Mouse (Mus musculus) embryo, embryonic 11.5 days (tissue): ENCODE results near the gene Arhgef19.
A peak's percentile ranks its signal among the peaks of the same experiment; 100 is the strongest.

Experiments
- DNase-seq: peaks from one replicate; pipeline ENCODE4 v3.0.0-alpha.2; 2012; ENCODE audit warnings: low read depth, low spot score

Gene Arhgef19

DNA sequence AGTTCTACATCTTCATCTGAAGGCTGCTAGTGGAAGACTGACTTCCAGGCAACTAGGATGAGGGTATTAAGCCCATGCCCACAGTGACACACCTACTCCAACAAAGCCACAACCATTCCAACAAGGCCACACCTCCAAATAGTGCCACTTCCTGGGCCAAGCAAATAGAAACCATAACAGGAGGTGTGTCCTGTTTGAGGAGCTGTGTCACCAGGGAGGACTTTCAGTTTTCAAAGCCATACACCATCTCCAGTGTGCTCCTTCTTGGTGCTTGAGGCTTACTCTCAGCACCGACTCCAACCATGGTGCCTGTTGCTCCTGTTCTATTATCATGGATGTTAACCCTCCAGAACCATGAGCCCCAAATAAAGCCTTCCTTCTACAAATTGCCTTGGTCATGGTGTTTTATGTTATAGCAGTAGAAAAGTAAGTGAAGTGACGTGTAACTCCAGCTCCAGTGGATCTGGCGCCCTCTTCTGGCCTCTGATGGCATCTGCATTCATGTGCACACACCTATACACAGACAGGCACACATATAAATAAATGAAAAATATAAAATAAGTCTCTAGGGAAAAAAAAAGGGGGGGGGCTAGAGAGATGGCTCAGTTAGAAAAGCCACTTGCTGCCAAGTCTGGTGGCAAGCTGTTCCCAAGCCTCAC, 26.8 kb downstream of the Arhgef19 start:
- DNase-seq = no peak

DNA sequence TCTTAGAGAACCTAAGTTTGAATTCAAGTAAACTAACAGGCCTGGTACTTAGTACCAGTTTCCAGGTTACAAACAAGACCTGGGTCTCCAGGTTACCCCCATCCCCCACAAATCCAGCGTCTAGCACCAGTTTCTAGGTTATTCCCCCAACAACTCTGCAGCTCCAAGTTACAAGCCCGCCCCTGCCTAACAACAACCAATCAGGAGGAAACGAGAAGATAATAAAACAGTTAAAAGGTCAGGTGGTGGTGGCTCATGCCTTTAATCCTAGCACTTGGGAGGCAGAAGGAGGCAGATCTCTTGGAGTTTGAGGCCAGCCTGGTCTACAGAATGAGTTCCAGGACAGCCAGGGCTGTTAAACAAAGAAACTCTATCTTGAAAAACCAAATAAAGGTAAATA, 28.0 kb downstream of the Arhgef19 start:
- DNase-seq = no peak

DNA sequence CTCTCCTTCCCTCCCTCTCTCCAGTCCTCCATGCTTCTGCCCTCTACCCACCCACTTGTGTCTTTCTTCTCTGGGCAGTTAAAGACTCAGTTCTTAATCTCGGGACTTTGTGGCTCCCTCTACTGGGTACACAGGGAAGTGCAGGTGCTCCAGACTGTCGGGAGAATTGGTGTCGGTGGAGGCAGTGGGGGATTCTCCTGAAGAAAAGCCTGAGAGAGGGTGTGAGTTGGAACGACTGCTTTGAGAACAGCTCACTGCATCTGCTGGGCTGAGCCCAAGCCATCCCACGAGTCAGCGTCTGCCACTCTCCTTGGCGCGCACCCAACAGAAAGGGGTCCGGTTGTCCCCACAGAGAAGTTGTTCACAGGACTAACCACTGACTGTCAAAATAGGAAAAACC, 28.5 kb downstream of the Arhgef19 start:
- DNase-seq = no peak

DNA sequence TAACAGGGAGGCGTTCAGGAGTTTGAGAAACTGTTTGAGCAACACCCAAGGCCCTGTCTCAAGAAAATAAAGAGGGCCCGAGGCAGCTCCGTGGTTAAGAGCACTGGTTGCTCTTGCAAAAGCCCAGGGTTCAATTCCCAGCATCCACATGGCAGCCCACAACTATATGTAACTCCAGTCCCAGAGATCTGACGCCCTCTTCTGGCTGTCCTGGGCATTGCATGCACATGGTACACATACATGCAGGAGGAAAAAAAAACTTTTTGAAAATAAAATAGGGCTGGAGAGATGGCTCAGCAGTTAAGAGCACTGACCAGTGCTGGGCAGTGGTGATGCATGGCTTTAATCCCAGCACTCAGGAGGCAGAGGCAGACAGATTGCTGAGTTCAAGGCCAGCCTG, 29.1 kb downstream of the Arhgef19 start:
- DNase-seq = no peak

GRCm38 (mm10) chr4:141269080-141269479, 29.8 kb downstream of the Arhgef19 start:
- DNase-seq = no peak

GRCm38 (mm10) chr4:141270201-141270940, 31.1 kb downstream of the Arhgef19 start:
- no peak for DNase-seq

- DNase-seq = no peak
These were observed 31.9 kb downstream of the Arhgef19 start for GRCm38 (mm10) chr4:141271228-141271627.

DNA sequence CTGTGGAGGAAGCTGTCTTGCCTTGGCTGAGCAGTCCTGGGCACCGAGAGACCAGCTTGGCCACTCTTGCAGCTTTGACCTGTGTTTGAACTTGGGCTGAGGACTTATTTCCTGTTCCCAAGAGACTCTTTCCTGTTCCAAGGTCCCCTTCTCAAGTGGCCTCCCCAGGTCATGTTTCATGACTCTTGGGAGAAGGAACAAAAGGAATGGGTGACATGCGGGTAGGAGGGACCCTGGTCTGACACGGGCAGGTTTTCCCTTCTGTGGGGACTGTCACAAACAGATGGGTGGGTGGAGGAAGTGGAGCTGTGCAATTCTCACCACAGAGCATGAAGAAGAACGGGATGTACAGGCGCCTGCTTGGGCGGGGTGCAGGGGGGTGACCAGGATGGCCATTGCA, 32.4 kb downstream of the Arhgef19 start:
- no peak for DNase-seq

DNA sequence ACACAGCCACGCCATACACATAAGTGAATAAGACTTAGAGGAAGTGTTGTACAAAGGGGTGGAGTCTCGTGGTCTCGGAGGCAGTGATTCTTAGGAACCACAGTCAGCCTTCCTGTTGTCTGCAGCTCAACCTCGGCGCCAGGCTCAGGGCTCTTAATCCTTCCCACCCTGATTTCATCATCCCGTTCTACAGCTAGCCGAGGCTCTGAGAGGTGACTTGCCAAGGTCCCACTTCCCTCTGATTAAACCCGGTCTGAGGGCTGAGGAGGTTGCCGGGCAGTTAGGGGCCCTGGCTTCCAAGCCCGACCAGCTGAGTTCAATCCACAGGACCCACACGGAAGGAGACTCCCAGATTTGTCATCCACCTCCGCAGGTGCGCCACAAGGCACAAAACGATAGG, 33.6 kb downstream of the Arhgef19 start:
- no peak for DNase-seq

GRCm38 (mm10) chr4:141273296-141273695, 34.0 kb downstream of the Arhgef19 start:
- peak; percentile 78 for DNase-seq

- no peak for DNase-seq
These were observed 35.4 kb downstream of the Arhgef19 start for GRCm38 (mm10) chr4:141274485-141275341.

DNA sequence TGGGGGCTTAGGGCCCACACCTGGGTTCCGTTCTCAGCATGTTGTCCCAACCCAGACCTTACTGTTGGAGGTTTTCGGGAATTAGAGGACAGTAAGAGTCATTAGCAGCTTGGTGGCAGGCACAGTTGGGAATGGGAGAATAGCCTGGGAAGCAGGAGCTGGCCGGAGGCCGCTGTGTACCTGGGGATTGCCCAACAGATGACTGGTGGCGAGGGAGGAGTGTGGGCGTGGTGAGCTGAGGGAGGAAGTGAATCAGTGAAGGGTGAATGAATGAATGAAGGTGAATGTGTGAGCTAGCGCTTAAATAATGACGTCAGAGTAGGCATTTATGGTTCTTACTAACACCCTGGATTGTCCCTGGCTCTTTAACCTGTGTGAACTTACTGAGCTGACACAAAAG, 37.9 kb downstream of the Arhgef19 start:
- DNase-seq = no peak

DNA sequence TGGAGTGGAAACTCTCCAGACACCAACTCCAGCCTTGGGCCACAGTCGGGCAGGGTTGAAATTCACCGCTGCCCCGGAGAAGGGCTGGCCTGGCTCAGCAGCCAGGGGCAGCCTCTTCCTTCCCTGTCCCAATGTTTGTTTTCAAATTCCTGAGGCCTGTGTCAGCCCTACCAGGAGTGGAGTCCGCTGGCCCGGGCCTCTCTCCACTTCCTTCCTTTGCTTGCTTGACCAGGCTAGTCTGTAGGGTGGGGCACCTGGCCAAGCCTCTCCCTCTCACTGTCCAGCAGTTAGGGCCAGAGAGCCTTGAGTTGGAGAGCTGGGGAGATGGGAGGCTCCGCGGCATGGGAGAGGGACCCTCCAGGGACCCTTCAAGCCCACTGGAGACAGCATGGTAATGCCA, 38.9 kb downstream of the Arhgef19 start:
- no peak for DNase-seq

- DNase-seq = no peak
These were observed 40.0 kb downstream of the Arhgef19 start for GRCm38 (mm10) chr4:141279327-141279726.

DNA sequence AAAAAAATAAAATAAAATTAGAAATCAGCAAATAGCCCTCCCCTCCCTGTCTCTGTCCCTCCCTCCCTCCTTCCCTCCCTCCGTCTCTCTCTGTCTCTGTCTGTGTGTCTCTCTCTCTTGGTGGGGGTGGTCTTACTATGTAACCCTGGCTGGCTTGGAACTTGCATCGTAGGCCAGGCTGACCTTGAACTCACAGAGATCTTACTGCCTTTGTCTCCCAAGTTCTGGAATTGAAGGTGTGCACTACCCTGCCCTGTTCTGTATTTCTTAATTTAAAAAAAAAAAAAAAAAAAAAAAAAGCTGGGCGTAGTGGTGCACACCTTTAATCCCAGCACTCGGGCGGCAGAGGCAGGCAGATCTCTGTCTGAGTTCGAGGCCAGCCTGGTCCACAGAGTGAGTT, 40.5 kb downstream of the Arhgef19 start:
- DNase-seq = no peak

GRCm38 (mm10) chr4:141280471-141280870, 41.2 kb downstream of the Arhgef19 start:
- DNase-seq = no peak

DNA sequence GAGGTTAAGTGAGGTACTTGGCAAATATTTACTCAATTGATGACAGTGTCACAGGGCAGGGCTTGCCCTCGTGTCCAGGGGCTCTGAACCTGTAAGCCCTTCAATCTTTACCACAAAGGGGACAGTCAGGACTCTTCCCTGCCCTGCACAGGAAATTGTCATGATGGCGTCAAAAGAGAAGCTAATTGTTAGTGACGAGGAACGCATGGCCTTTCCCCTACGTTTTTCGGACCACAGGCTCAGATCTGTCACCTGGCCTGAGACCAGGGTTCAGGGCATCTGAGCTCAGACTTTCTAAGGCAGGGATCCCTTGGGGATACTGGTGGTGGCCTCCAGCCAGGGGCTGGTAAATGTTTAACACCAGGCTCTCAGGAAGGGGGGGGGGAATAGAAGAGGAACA, 41.9 kb downstream of the Arhgef19 start:
- DNase-seq = no peak

DNA sequence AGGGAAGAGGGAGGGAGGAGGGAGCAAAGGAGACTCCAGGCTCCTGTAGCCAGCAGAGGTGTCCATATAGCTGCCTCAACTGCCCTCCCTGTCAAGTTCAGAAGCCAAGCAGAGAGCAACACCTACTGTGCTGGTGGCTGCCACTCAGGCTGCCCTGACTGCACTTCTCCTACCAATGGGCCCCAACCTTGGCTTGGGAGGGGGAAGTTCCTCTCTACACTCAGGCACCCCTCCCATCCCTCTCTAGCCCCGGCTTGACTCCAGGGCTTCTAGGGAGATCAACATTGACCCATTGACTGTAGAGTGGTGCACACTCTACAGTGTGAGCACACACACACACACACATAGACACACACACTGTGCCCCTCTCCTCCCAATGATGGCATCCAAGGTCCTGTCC, 42.3 kb downstream of the Arhgef19 start:
- no peak for DNase-seq

GRCm38 (mm10) chr4:141282087-141282486, 42.8 kb downstream of the Arhgef19 start:
- DNase-seq = no peak

- DNase-seq = no peak
These were observed 43.3 kb downstream of the Arhgef19 start for GRCm38 (mm10) chr4:141282623-141283022.

GRCm38 (mm10) chr4:141283176-141283878, 44.0 kb downstream of the Arhgef19 start:
- DNase-seq = no peak

DNA sequence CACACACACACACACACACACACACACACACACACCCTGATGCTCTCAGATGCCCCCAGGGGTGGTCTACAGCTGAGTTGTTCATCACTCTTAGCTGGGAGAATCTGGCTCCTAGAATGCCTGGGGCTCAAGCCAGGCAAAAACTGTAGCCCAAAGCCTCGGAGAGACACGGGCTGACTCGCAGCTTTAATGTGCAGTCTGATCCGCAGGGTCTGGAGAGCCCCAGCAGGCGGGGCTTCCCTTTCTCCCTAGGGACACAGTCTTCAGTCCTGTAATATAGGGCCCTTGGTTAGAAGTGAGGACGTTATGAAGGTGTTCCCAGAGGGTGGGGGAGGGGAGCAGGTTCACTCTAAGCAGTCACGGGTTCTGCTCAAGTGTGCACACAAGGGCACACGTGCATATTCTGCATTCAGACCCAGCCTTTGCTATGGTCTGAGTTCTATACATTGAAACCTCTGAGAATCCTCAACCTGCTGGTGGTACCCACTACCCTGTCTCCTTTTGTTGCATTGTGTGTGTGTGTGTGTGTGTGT, 44.6 kb downstream of the Arhgef19 start:
- DNase-seq = no peak
